Mouse (Mus musculus): ENCODE results near the gene Wnt10b.
"Not testable (repeated sequence)": the region's sequence is repeated elsewhere in the genome, so short reads cannot be mapped to it uniquely, and the experiment has no call there.

Gene Wnt10b

GRCm38 (mm10) chr15:98777762-98778161 lies at the start of gene Wnt10b:
Gene Wnt10b (minus strand): TSS chr15:98778150.
- DNase-seq (ENCODE audit: extremely low spot score, low spot score), result peak; percentile 44

DNA sequence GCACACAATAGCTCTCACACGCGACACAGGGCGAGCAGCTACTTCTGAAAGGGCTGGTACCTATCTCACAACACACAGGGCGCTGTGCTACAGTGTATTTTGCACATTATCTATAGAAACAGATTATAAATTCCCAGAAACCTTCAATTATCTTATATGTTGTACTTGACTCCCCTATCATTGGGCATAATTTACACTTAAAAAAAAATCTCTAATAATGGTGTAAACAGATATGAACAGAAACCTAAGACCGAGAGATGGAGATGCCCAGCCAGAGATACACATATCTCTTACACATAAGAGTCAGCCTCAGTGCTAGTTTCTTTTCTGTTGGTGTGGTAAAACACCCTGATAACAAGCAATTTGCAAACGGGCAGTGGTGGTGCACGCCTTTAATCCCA lies 49.7 kb upstream of the Wnt10b start:
- no peak for DNase-seq (ENCODE audit: extremely low spot score, low spot score)

- no peak for DNase-seq (ENCODE audit: extremely low spot score, low spot score)
Observed at GRCm38 (mm10) chr15:98823434-98823833, 45.5 kb upstream of the Wnt10b start.

- no peak for DNase-seq (ENCODE audit: extremely low spot score, low spot score)
Observed at GRCm38 (mm10) chr15:98822147-98822546, 44.2 kb upstream of the Wnt10b start.

- DNase-seq (ENCODE audit: extremely low spot score, low spot score), result no peak
Observed at GRCm38 (mm10) chr15:98821403-98821802, 43.5 kb upstream of the Wnt10b start.

- DNase-seq (ENCODE audit: extremely low spot score, low spot score), result no peak
Observed at GRCm38 (mm10) chr15:98820937-98821336, 43.0 kb upstream of the Wnt10b start.

DNA sequence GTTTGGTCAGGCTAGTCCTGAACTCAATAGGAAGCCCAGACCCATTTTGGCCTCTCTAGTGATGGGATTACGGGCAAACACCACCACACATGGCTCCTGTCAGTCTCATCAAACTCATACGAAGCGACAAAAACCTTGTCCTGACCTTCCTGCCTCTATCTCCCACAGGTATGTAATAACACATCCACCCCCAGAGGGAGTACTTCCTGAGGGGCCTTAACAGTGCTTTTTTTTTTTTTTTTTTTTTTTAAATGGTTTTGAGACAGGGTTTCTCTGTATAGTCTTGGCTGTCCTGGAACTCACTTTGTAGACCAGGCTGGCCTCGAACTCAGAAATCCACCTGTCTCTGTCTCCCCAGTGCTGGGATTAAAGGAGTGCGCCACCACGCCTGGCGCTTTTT lies 40.2 kb upstream of the Wnt10b start:
- DNase-seq (ENCODE audit: extremely low spot score, low spot score), result no peak

- DNase-seq (ENCODE audit: extremely low spot score, low spot score), result no peak
Observed at GRCm38 (mm10) chr15:98812741-98813424, 34.9 kb upstream of the Wnt10b start.

DNA sequence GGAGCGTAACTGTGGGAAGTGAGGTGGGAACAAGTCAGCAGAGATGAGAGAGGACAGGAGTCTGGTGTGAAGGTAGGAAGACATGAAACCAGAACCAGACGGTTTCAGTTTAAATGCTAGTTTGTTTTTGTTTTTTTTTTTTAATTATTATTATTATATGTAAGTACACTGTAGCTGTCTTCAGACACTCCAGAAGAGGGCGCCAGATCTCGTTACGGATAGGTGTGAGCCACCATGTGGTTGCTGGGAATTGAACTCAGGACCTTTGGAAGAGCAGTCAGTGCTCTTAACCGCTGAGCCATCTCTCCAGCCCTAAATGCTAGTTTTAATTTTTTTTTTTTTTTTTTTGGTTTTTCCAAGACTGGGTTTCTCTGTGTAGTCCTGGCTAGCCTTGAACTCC lies 32.3 kb upstream of the Wnt10b start:
- not testable (repeated sequence) for DNase-seq (ENCODE audit: extremely low spot score, low spot score)

GRCm38 (mm10) chr15:98809390-98809789 lies 31.4 kb upstream of the Wnt10b start, which contains the start of gene Ddn:
Gene Ddn (minus strand): TSS chr15:98809490.
- no peak for DNase-seq (ENCODE audit: extremely low spot score, low spot score)

DNA sequence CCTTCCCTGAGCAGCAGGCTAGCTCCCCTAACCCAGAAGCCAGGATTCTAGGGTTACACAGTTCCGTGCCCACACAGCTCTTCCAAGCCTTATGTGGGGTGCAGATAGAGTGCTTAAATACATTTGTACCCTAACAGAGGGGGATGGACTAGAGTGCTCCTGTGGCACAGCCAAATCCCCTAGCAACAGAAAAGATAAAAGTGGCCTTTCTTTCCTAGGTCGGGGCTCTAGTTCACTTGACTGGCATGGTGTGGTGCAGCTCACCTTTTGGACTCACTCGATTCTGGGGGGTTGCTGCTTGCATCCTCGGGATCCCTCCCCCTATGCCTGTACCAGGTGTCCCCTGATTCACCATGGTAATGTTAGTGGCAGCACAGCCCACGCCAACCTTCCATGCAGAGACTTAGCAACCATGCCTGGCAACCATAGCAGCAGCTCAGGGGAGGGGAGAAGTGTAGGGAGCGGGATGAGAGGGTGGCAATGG lies 30.7 kb upstream of the Wnt10b start:
- DNase-seq (ENCODE audit: extremely low spot score, low spot score), result no peak

GRCm38 (mm10) chr15:98807895-98808650 lies 30.1 kb upstream of the Wnt10b start:
- no peak for DNase-seq (ENCODE audit: extremely low spot score, low spot score)

DNA sequence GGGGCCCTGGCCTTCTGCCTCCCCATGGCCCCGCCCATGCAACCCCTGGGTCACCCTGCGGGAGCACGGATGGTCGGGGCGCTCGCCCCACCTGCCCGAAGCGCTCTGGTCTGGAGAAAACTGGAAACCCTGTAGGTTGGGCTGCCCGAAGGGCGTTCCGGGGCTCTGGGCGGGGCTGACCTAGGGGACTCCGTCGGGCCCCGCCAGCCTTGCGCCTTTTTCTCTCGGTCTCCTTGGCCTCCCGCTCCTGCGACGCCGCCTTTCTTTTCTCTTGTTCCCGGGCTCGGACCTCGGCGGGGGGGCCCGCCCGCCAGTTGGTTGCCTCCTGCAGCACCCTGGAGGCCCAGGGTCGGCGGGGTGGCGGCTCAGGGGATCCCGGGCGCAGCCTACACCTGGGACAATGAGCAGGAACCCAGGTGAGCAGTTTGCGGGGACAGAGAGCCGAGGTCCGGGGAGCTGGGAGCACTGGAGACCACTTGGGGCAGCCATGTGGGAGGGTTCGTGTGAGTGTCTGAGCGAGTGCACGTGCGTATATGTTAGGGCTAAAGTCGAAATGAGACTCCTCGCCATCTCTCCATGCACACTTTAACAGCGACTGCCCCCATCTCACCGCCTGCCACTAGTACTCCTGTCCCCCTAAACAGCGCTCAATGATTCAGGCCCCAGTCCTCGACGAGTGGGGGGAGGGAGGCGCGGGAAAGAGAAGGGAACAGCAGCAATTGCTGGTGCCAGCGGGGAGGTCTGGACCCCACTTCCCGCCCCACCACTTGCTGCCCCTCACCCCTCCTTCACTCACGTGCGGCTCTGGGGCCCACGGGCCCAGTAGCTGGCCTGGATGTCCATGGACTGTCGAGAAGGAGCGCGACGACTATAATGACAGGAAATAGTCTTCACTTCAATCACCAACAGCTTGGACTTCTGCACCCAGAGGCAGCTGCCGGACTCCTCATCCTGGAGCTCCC lies 29.1 kb upstream of the Wnt10b start:
- peak; percentile 63 for DNase-seq (ENCODE audit: extremely low spot score, low spot score)

- no peak for DNase-seq (ENCODE audit: extremely low spot score, low spot score)
Observed at GRCm38 (mm10) chr15:98806071-98806808, 28.3 kb upstream of the Wnt10b start.

- peak; percentile 83 for DNase-seq (ENCODE audit: extremely low spot score, low spot score)
Observed at GRCm38 (mm10) chr15:98805324-98806040, 27.5 kb upstream of the Wnt10b start.

DNA sequence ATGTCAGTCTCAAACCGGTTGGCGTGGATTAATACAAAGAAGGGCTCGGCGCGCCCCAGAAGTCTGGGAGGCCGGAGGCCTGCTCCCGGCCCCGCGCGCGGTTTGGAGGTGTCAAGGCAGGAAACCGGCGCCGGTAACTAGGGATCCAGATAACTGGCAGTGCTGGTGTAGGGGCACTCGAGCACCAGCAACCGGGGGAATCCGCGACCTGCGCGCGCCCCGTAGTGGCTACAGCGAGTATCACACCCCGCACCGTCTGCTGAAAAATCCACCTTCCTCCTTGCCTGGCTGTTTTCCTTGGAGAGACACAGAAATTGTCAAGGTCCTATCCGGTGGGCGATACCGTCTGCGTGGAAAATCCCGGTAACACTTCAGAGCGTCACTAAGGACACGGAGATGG lies 26.1 kb upstream of the Wnt10b start:
- DNase-seq (ENCODE audit: extremely low spot score, low spot score), result peak; percentile 89

- DNase-seq (ENCODE audit: extremely low spot score, low spot score), result no peak
Observed at GRCm38 (mm10) chr15:98802926-98803325, 25.0 kb upstream of the Wnt10b start.

DNA sequence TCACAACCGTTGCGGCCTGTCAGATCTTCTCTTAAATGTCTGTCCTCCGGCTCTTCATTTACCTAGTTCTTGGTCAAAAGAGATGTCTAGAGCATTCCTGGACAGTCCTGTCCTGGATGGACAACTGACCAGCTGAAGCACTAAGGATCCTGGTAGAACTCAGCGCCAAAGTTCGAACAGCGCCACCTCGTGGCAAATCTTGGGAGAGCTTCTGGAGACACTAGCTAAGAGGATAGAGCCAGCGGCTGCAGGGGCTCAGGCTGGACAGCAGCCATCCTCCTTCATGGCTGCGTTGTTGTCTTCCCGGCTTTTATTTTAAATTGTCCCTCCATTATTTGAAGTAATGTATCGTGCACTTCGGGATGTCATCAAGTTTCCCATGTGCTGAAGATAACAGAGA lies 21.4 kb upstream of the Wnt10b start:
- peak; percentile 97 for DNase-seq (ENCODE audit: extremely low spot score, low spot score)

DNA sequence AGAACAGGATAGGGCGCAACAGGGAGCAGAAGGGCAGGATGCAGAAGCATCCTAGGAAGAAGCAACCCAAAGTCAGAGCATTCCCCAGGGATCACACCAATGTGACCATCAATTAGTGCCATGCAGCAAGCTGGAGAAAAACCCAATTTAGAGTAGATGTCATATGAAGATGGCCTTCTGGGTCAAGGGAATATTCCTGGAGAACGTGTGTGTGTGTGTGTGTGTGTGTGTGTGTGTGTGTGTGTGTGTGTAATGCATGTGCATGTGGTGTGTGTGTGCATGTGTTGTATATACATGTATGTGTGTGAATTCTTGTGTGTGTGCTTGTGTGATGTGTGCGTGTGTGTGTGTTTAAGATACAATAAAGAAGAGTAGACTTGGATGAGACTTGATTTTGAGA lies 21.0 kb upstream of the Wnt10b start:
- DNase-seq (ENCODE audit: extremely low spot score, low spot score), result no peak

- peak; percentile 84 for DNase-seq (ENCODE audit: extremely low spot score, low spot score)
Observed at GRCm38 (mm10) chr15:98797835-98798492, 20.0 kb upstream of the Wnt10b start.

All from neural tube, embryonic 10.5 days (tissue).